Mouse (Mus musculus) heart, adult 2 months (tissue): Measurements from ENCODE around the gene Rnf223.

Experiments used
- CTCF ChIP-seq: fragments of 200-600 bp; IDR thresholded peaks from 2 replicates; pipeline ENCODE4 v1.8.1; 2022; ENCODE audit warnings: antibody characterized with exemption, mild to moderate bottlenecking, moderate library complexity
- EP300 ChIP-seq: fragments of 200-500 bp; IDR thresholded peaks from 2 replicates; pipeline ENCODE4 v1.6.1; 2011; ENCODE audit warnings: low read depth, low read length, control low read depth; ENCODE audit not compliant: insufficient read depth
- POLR2A ChIP-seq: fragments of 200-500 bp; IDR thresholded peaks from 2 replicates; pipeline ENCODE4 v1.6.1; 2011; ENCODE audit warnings: mild to moderate bottlenecking, low read depth, low read length, control low read depth; ENCODE audit not compliant: insufficient read depth

DNA sequence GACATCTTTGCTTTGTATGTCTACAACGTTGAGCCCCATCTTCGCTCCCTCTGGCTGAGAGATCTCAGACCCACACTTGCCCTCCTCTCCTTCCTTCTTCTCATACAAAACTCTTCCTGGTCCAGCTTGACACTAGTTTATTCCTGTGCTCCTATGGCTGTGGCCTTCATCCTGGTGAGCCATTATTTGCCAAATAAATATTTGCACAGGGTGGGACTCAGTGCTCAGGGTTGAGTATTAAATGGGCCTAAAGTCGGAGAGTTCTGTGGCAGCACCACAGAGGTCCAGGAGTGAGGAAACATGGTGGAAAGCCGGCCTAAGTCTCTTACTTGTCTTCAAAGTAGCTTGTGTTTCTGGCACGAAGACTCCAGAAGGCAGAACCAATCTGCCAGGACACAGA is 36.6 kb upstream of the Rnf223 start:
- TF ChIP-seq POLR2A: no peak
- no peak for TF ChIP-seq CTCF
- TF ChIP-seq EP300: no peak
